Mouse (Mus musculus): Measurements from ENCODE around the gene Zyg11a. TPM values are rescaled to one million over a fixed set of nuclear protein-coding genes. Genes with fewer than 3 reads are reported as not detected.
A peak's percentile ranks its signal among the peaks of the same experiment; 100 is the strongest.

Gene Zyg11a
- not detected in 2 replicates for polyA plus RNA-seq (2012; ENCODE audit: insufficient read depth, insufficient read length, low replicate concordance, missing spikeins)

DNA sequence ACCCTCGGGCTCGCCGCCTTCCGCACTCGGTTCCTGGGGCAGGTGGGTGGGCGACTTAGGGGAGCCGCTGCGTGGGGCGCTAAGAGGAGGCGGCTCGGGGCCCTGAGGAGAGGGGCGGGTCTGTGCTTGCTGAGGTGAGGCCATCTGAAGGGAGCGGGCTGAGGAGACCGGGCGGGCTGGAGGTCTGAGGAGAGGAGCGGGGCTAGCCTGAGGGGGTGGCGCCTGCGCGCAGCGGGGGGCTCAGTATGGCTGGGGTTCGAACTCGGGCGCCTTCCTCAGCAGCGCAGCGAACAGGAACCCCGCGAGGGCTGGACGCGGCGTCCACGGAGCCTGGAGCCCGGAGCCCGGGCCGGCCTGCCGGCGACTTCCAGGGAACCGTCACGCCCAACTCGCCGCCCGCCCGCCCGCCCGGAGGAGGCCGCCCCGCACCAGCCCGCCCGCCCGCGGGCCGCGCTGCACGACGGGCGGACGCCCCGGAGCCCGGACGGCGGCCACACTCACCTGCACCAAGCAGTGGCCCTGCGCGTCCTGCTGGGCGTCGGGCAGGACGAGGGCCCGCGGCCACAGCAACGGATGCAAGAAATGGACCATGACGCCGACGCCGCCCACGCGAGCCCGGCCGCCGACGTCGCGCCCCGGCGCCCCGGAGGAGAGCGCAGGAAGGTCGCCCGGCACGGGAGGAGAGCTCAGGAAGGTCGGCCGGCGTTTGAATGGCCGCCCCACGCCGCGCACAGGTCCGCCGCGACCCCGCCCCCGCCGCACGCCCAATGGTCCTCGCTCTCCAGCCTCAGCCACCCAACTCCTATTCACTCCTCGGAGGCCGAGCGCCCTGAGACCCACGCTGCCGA is at the start of gene Zyg11a:
Gene Zyg11a (minus strand): TSS at position 717 of the 848 bp plus-strand sequence.
- TF ChIP-seq POLR2A (IDR thresholded peaks at IDR 0.05; ENCODE audit: insufficient read depth, low read depth, low read length) (no peak), CTCF (IDR thresholded peaks at IDR 0.05; ENCODE audit: insufficient read depth, low read depth, low read length) (no peak)
- Histone ChIP-seq H3K4me1 (ENCODE audit: control insufficient read depth, insufficient read depth, low read length) (peaks cover 4% of the 10 kb centered on the region; the same call in 1 of the 2 replicates), H3K27ac (ENCODE audit: insufficient read depth, low read depth, low read length) (no peak within 1 kb of the TSS), H3K4me3 (ENCODE audit: insufficient read depth, low read depth, low read length) (peak within 1 kb of the TSS; percentile 26; the same call in 1 of the 2 replicates)
- WGBS = 4% methylated on average over 107 of the region's 107 CpGs

DNA sequence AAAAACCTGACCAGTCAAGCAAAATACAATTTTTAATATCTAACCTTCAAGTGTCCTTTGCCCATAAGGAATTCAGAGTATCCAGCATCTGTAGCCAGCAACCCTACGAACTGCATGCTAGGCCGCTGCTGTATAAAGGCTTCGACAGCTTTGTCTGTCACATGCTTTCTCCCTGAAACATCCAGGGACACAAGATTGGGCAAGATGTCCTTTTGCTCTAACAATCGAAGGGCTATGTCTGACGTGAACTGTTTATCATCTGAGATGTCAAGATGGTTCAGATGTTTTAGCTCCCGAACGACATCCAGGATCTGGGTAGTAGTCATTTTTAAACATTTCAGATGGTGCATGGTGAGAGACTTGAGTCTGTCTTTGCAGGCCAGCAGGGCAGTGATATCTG is 47.9 kb upstream of the Zyg11a start:
- H3K27ac ChIP-seq (ENCODE audit: insufficient read depth, low read depth, low read length) = no peak overlapping the region
- H3K4me1 ChIP-seq (ENCODE audit: control insufficient read depth, insufficient read depth, low read length) = no peaks in the 10 kb centered on the region
- H3K4me3 ChIP-seq (ENCODE audit: insufficient read depth, low read depth, low read length) = no peak overlapping the region
- TF ChIP-seq POLR2A (IDR thresholded peaks at IDR 0.05; ENCODE audit: insufficient read depth, low read depth, low read length) (no peak), CTCF (IDR thresholded peaks at IDR 0.05; ENCODE audit: insufficient read depth, low read depth, low read length) (no peak)
- WGBS = 94% methylated on average over 7 of the region's 7 CpGs

DNA sequence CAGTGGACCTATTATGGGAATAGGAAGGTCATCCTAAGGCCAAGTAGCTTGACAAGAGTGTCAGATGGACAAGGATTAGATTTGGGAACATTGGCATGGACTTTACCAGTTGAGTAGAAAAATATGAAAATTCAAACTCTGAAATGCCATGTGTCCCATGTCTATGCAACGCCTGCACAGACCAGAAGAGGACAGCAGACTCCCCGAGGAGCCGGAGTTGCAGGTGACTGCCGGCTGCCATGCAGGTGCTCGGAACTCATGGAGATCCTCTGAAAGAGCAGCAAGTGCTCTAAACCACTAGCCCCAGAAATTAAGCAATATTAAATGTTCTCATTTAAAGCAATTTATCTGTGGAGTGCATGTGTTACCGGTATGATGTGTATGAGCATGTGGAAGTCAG is 35.5 kb upstream of the Zyg11a start:
- Histone ChIP-seq H3K4me1 (ENCODE audit: control insufficient read depth, insufficient read depth, low read length) (no peaks in the 10 kb centered on the region), H3K27ac (ENCODE audit: insufficient read depth, low read depth, low read length) (no peak overlapping the region), H3K4me3 (ENCODE audit: insufficient read depth, low read depth, low read length) (no peak overlapping the region)
- TF ChIP-seq CTCF (IDR thresholded peaks at IDR 0.05; ENCODE audit: insufficient read depth, low read depth, low read length) = no peak
- no peak for TF ChIP-seq POLR2A (IDR thresholded peaks at IDR 0.05; ENCODE audit: insufficient read depth, low read depth, low read length)
- 90% methylated on average over 6 of the region's 6 CpGs for WGBS

DNA sequence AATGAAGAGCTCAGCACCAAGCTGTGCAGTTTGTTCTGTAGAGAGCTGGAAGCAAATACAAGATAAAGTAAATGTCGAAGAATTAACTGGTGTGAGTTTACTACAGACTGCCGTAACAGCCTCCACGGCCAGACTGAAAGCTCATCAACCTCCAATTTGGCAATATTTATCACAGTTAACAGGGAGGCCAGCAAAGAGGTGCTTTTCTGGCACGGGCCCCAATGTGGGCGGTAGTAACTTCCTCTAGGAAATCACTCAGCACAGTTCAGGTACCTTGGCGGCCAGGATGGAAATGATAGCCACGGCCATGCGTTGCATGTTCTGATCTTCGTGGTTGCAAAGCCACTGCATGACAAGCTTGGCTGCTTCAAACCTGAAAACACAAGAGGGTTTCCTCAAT is 32.7 kb upstream of the Zyg11a start:
- WGBS = 94% methylated on average over 9 of the region's 9 CpGs
- Histone ChIP-seq H3K4me1 (ENCODE audit: control insufficient read depth, insufficient read depth, low read length) (no peaks in the 10 kb centered on the region), H3K27ac (ENCODE audit: insufficient read depth, low read depth, low read length) (no peak overlapping the region), H3K4me3 (ENCODE audit: insufficient read depth, low read depth, low read length) (no peak overlapping the region)
- no peak for TF ChIP-seq CTCF (IDR thresholded peaks at IDR 0.05; ENCODE audit: insufficient read depth, low read depth, low read length)
- TF ChIP-seq POLR2A (IDR thresholded peaks at IDR 0.05; ENCODE audit: insufficient read depth, low read depth, low read length) = no peak

DNA sequence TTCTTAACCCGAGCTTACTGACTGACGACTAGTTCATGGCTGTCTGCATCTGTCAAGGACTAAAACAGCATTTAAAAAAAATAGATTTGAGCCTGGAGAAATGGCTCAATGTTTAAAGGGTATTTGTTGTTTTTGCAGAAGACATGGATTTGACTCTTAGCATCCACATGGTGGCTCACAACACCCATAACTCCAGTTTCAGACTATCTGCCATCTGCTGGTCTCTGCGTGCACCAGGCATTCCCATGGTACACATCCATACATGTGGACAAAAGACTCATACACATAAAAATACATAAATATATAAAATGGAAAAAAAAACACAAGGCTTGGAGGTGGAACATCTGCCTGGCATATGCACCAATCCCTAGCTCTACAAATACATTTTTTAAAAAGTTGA is 31.5 kb upstream of the Zyg11a start:
- Histone ChIP-seq H3K4me1 (ENCODE audit: control insufficient read depth, insufficient read depth, low read length) (no peaks in the 10 kb centered on the region), H3K27ac (ENCODE audit: insufficient read depth, low read depth, low read length) (no peak overlapping the region), H3K4me3 (ENCODE audit: insufficient read depth, low read depth, low read length) (no peak overlapping the region)
- 86% methylated on average over 3 of the region's 3 CpGs for WGBS
- TF ChIP-seq CTCF (IDR thresholded peaks at IDR 0.05; ENCODE audit: insufficient read depth, low read depth, low read length) = no peak
- TF ChIP-seq POLR2A (IDR thresholded peaks at IDR 0.05; ENCODE audit: insufficient read depth, low read depth, low read length) = no peak

DNA sequence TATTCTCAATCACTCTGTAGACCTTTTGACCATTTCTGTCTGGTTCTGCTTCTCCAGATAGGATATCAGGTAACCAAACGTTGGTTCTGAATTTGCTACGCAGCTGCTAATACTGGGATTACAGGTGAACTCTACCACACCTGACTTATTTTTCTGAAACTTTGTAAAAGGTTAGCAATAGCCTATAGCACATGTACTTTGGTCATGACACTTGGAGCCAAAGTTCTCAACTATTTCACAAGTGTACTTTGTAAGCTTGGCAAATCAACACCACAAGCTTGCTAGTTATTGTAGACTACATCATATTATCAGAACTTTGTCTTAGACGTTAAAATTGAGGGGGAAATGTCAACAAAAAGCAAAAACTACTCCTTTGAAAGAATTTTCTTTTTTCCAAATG is 15.8 kb upstream of the Zyg11a start:
- no peak overlapping the region for H3K4me3 ChIP-seq (ENCODE audit: insufficient read depth, low read depth, low read length)
- H3K4me1 ChIP-seq (ENCODE audit: control insufficient read depth, insufficient read depth, low read length) = no peaks in the 10 kb centered on the region
- TF ChIP-seq CTCF (IDR thresholded peaks at IDR 0.05; ENCODE audit: insufficient read depth, low read depth, low read length) (no peak), POLR2A (IDR thresholded peaks at IDR 0.05; ENCODE audit: insufficient read depth, low read depth, low read length) (no peak)
- 93% methylated on average over 3 of the region's 3 CpGs for WGBS
- no peak overlapping the region for H3K27ac ChIP-seq (ENCODE audit: insufficient read depth, low read depth, low read length)

DNA sequence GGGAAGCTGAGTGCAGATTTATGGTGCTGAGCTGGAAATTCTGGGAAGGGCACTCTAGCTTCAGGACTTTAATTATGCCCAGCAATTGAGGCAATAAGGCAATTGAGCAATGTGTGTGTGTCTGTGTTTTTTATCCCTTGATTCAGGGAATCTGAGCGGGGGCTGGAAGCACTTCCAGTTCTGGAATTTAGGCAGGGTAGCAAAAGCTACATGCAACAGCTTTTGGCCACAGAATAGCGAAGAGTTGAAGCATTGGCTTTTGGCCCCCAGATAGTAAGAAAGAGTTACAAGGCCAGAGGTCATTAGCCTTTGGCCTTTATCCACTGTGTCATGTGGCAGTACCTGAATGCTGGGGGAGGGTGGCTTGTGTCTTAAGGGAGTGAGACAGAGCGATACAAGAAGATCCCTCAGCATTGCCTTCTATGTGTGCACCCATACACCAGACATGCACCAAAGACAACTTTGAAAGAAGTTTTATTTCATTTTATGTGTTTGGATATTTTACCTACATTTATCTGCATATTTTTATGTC is 7.6 kb upstream of the Zyg11a start:
- TF ChIP-seq CTCF (IDR thresholded peaks at IDR 0.05; ENCODE audit: insufficient read depth, low read depth, low read length) (no peak), POLR2A (IDR thresholded peaks at IDR 0.05; ENCODE audit: insufficient read depth, low read depth, low read length) (no peak)
- no peak overlapping the region for H3K27ac ChIP-seq (ENCODE audit: insufficient read depth, low read depth, low read length)
- no peaks in the 10 kb centered on the region for H3K4me1 ChIP-seq (ENCODE audit: control insufficient read depth, insufficient read depth, low read length)
- 72% methylated on average over 3 of the region's 3 CpGs for WGBS
- H3K4me3 ChIP-seq (ENCODE audit: insufficient read depth, low read depth, low read length) = no peak overlapping the region

DNA sequence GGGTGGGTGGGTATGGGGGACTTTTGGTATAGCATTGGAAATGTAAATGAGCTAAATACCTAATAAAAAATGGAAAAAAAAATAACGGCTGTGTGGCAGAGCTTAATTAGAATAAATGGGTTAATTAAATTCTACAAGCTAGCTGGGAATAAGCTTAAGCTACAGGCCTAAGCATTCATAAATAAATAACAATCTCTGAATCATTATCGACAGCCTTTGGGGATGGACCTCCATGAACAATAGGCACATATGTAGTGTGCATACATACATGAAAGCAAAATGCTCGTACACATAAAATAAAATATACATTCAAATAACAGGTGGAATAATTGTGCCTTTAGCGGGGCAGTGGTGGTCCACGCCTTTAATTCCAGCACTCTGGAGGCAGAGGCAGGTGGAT is 4.7 kb upstream of the Zyg11a start:
- 86% methylated on average over 5 of the region's 5 CpGs for WGBS
- Histone ChIP-seq H3K4me3 (ENCODE audit: insufficient read depth, low read depth, low read length) (no peak overlapping the region), H3K27ac (ENCODE audit: insufficient read depth, low read depth, low read length) (no peak overlapping the region), H3K4me1 (ENCODE audit: control insufficient read depth, insufficient read depth, low read length) (peaks cover 4% of the 10 kb centered on the region; the same call in 1 of the 2 replicates)
- TF ChIP-seq CTCF (IDR thresholded peaks at IDR 0.05; ENCODE audit: insufficient read depth, low read depth, low read length) (no peak), POLR2A (IDR thresholded peaks at IDR 0.05; ENCODE audit: insufficient read depth, low read depth, low read length) (no peak)

DNA sequence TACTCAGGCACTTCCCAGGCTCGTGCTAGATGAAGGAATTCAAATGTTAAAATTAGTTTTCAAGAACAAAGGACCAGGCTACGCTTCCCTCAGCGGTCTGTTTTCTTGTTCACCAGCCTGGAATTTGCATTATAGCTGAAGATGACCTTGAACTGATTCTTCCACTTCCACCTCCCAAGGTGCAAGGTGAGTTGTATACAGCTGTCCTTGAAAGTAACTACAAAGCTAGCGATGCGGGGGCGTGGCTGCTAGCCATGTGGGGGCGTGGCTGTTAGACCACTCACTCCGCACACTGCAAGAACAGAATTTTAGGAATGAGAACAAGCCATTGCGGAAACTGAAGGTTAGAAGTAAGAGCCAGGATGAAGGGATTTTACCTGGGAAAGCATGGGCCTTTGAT is 1.2 kb upstream of the Zyg11a start:
- peaks cover 4% of the 10 kb centered on the region; the same call in 1 of the 2 replicates for H3K4me1 ChIP-seq (ENCODE audit: control insufficient read depth, insufficient read depth, low read length)
- no peak overlapping the region for H3K27ac ChIP-seq (ENCODE audit: insufficient read depth, low read depth, low read length)
- TF ChIP-seq CTCF (IDR thresholded peaks at IDR 0.05; ENCODE audit: insufficient read depth, low read depth, low read length) = no peak
- no peak for TF ChIP-seq POLR2A (IDR thresholded peaks at IDR 0.05; ENCODE audit: insufficient read depth, low read depth, low read length)
- H3K4me3 ChIP-seq (ENCODE audit: insufficient read depth, low read depth, low read length) = no peak overlapping the region
- 50% methylated on average over 9 of the region's 9 CpGs for WGBS
